Mouse (Mus musculus) liver, embryonic 11.5 days (tissue): Measurements from ENCODE around the gene Cebpe. TPM values are rescaled to one million over a fixed set of nuclear protein-coding genes. Genes with fewer than 3 reads are reported as not detected.
A peak's percentile ranks its signal among the peaks of the same experiment; 100 is the strongest.

Source experiments
- ATAC-seq: fragments of 200-750 bp; cut with Nextera tagmentation; replicated peaks from 2 replicates; pipeline ENCODE4 v1.8.0; 2017; ENCODE audit warnings: moderate number of reproducible peaks, mild to moderate bottlenecking, moderate TSS enrichment, moderate library complexity; ENCODE audit not compliant: low FRiP score
- DNase-seq: peaks from one replicate; pipeline ENCODE4 v3.0.0-alpha.2; 2017; ENCODE audit warnings: low spot score
- H3K27ac ChIP-seq: fragments of 300-500 bp; sonication (generic); 2 replicates; pipeline ENCODE4 v1.5.1; 2014; ENCODE audit warnings: mild to moderate bottlenecking, low read depth, low read length, control low read depth
- H3K27me3 ChIP-seq: fragments of 300-500 bp; sonication (generic); replicated peaks from 2 replicates; pipeline ENCODE4 v1.6.1; 2014; ENCODE audit warnings: low read length, mixed read lengths; ENCODE audit not compliant: control insufficient read depth, insufficient read depth
- H3K36me3 ChIP-seq: fragments of 300-500 bp; sonication (generic); 2 replicates; pipeline ENCODE4 v1.6.1; 2014; ENCODE audit warnings: mild to moderate bottlenecking, low read length, moderate library complexity, mixed read lengths; ENCODE audit not compliant: control insufficient read depth, insufficient read depth
- H3K4me1 ChIP-seq: fragments of 300-500 bp; sonication (generic); replicated peaks from 2 replicates; pipeline ENCODE4 v1.6.1; 2014; ENCODE audit warnings: low read length, mixed read lengths; ENCODE audit not compliant: control insufficient read depth, insufficient read depth
- H3K4me2 ChIP-seq: fragments of 300-500 bp; sonication (generic); 2 replicates; pipeline ENCODE4 v1.6.1; 2014; ENCODE audit warnings: mild to moderate bottlenecking, control low read depth, moderate library complexity
- H3K4me3 ChIP-seq: fragments of 300-500 bp; sonication (generic); 2 replicates; pipeline ENCODE4 v1.5.1; 2014; ENCODE audit warnings: low read depth, low read length, control low read depth
- H3K9ac ChIP-seq: fragments of 300-500 bp; sonication (generic); 2 replicates; pipeline ENCODE4 v1.6.1; 2014; ENCODE audit warnings: low read depth, low read length, control low read depth
- H3K9me3 ChIP-seq: fragments of 300-500 bp; sonication (generic); 2 replicates; pipeline ENCODE4 v1.6.1; 2016; ENCODE audit warnings: low read length, inconsistent platforms, mixed read lengths; ENCODE audit not compliant: control insufficient read depth
- WGBS: fragments of 180-500 bp; shearing (Covaris S2); extraction: QIAGEN DNeasy Blood & Tissue Kit; methylation state at CpG from one replicate; pipeline ENCODE4 v1.1.7; 2014; 5-methylcytosine and 5-hydroxymethylcytosine counted together
- polyA plus RNA-seq: library from polyadenylated mRNA; unstranded; fragments of >200 nt; fragmentation: Nextera tagmentation; extraction: Ambion mirVana; gene quantifications from 2 replicates; pipeline ENCODE4 v1.2.1, GENCODE M21; 2014

Gene Cebpe
- polyA plus RNA-seq, 1 experiment from 2014 or later: 3.1 TPM

GRCm38 (mm10) chr14:54714617-54715081 lies 2.7 kb upstream of the Cebpe start:
- H3K27me3 ChIP-seq: peaks cover 14% of the 10 kb centered on the region
- WGBS: 2% methylated on average over 15 of the region's 15 CpGs
- no peak overlapping the region for H3K9ac ChIP-seq
- H3K4me1 ChIP-seq: no peaks in the 10 kb centered on the region
- DNase-seq: no peak
- ATAC-seq: 0 out of 2 replicates have a peak, but pooled peaks have one; percentile 32
- no peaks in the 10 kb centered on the region for H3K9me3 ChIP-seq
- peak overlapping the region; percentile 74 for H3K4me2 ChIP-seq
- no peaks in the 10 kb centered on the region for H3K36me3 ChIP-seq
- H3K27ac ChIP-seq: no peak overlapping the region
- H3K4me3 ChIP-seq: peak overlapping the region; percentile 27

DNA sequence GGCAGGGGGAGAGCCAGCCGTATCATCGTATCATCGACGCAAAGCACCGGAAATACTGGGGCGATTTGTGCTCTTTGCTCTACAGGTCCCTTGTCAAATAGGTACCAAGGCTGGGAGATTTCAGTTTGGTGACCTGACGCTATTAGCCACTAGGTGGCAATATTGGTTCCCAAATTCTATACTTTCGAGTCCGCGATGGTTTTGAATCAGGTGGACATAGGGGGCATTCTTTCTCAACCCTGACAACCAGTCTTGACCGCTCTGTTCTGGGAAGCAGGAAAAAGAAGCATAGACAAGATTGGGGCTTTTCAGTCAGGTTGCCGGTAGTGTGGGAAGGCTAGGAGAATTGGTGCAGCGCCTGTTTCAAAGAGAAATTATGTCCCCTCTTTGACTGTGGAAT lies 2.1 kb upstream of the Cebpe start:
- Histone ChIP-seq H3K4me2 (peak overlapping the region; percentile 74), H3K27me3 (peaks cover 20% of the 10 kb centered on the region), H3K4me3 (peak overlapping the region; percentile 27), H3K9ac (no peak overlapping the region), H3K27ac (no peak overlapping the region), H3K36me3 (no peaks in the 10 kb centered on the region), H3K4me1 (no peaks in the 10 kb centered on the region), H3K9me3 (no peaks in the 10 kb centered on the region)
- DNase-seq (peak; percentile 69), ATAC-seq (no peak)
- WGBS: 2% methylated on average over 13 of the region's 13 CpGs

- DNase-seq (no peak), ATAC-seq (peak; percentile 37; the same call in 1 of the 2 replicates)
- peaks cover 30% of the 10 kb centered on the region for H3K27me3 ChIP-seq
- no peak overlapping the region for H3K9ac ChIP-seq
- no peaks in the 10 kb centered on the region for H3K9me3 ChIP-seq
- H3K27ac ChIP-seq: peak overlapping the region; percentile 27; the same call in 1 of the 2 replicates
- H3K4me2 ChIP-seq: 0 out of 2 replicates have a peak overlapping the region, but pooled peaks have one; percentile 10
- H3K4me1 ChIP-seq: no peaks in the 10 kb centered on the region
- H3K4me3 ChIP-seq: no peak overlapping the region
- 39% methylated on average over 8 of the region's 8 CpGs for WGBS
- H3K36me3 ChIP-seq: no peaks in the 10 kb centered on the region
Measured at GRCm38 (mm10) chr14:54712861-54713260, 887 bp upstream of the Cebpe start.

DNA sequence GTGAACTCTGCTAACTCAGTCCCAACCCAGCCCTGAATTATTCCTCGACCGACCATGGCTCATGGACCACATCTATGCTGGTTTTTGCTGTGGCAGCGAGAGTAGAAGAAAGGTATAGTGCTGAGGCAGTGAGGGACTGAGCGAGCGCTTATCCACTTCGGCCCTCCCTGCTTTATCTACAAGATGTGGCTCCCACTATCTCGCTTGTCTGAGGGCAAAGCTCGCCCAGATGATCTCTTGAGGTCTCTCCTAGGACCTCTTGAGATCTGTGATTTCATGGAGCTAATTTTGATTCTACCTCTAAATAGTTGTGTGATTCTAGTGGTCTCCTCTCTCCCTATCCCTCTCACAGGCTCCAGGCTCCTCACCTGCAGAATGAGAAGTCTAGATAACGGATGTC lies 2.9 kb downstream of the Cebpe start:
- Histone ChIP-seq H3K4me3 (no peak overlapping the region), H3K27me3 (peaks cover 45% of the 10 kb centered on the region), H3K36me3 (no peaks in the 10 kb centered on the region), H3K4me2 (no peak overlapping the region), H3K4me1 (peaks cover 22% of the 10 kb centered on the region), H3K27ac (no peak overlapping the region), H3K9ac (no peak overlapping the region), H3K9me3 (no peaks in the 10 kb centered on the region)
- 57% methylated on average over 9 of the region's 9 CpGs for WGBS
- ATAC-seq (no peak), DNase-seq (no peak)

DNA sequence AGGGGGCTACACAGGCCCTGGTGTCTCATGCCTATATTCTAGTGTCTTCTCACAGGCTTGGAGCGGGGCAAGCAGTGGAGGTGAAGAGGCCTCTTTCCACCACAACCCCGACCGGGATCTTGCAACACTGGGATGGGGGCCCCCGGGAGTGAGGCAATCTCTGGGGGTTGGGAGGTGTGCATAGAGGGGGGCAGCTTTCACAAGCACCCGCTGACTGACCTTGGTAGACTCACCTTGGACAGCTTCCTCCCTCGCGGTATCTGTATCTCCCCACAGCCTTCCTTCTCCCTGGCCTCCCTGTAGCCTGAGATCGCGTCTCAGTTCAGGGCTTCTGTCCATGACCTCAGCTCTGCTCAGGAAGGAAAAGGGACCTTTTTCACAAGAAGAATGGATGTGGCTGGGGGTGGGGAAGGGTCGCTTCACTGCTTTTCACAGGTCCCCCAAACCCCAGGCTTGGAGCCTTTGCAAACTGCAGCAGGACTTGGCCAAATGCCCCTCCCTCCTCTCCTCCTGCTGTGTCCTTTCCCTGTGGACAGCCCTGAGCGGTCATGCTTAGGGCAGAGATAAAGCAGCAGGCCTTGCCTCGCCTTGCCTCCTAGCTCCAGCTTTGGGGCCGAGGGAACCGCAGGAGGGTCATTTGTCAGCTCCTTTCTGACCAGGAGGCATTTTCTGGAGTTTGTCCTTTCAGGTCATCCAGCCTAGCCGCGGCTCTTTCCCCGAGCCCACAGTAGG lies 5.2 kb downstream of the Cebpe start:
- no peak overlapping the region; the same call in 1 of the 2 replicates for H3K4me2 ChIP-seq
- no peak for DNase-seq
- H3K9ac ChIP-seq: no peak overlapping the region
- 18% methylated on average over 17 of the region's 17 CpGs for WGBS
- H3K4me1 ChIP-seq: peaks cover 22% of the 10 kb centered on the region
- no peak overlapping the region for H3K4me3 ChIP-seq
- no peak for ATAC-seq
- H3K9me3 ChIP-seq: no peaks in the 10 kb centered on the region
- no peaks in the 10 kb centered on the region for H3K36me3 ChIP-seq
- H3K27me3 ChIP-seq: peaks cover 65% of the 10 kb centered on the region
- no peak overlapping the region for H3K27ac ChIP-seq

DNA sequence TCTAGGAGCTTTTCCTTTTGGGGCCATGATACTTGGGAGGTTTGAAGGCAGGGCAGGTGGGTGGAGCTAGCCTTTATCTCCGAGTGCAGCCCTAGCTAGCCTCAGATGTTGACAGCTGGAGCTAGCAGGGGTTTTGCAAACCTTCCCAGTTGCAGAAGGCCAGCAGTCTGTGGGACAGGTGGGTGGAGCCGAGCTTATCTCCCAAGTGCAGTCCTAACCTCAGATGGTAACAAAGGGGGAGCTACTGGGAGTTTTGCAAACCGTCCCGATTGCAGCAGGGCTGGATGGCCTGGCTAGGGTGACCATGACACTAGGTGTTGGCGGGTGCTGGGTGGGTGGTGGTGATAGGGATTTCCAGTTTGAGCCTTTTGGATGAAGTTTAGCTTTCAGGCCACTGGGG lies 6.1 kb downstream of the Cebpe start:
- ATAC-seq: peak; percentile 95
- peak overlapping the region; percentile 40 for H3K4me2 ChIP-seq
- H3K27ac ChIP-seq: no peak overlapping the region
- DNase-seq: peak; percentile 83
- H3K4me3 ChIP-seq: no peak overlapping the region
- no peaks in the 10 kb centered on the region for H3K9me3 ChIP-seq
- H3K27me3 ChIP-seq: peaks cover 67% of the 10 kb centered on the region
- peaks cover 22% of the 10 kb centered on the region for H3K4me1 ChIP-seq
- no peaks in the 10 kb centered on the region for H3K36me3 ChIP-seq
- WGBS: 11% methylated on average over 5 of the region's 5 CpGs
- H3K9ac ChIP-seq: no peak overlapping the region

DNA sequence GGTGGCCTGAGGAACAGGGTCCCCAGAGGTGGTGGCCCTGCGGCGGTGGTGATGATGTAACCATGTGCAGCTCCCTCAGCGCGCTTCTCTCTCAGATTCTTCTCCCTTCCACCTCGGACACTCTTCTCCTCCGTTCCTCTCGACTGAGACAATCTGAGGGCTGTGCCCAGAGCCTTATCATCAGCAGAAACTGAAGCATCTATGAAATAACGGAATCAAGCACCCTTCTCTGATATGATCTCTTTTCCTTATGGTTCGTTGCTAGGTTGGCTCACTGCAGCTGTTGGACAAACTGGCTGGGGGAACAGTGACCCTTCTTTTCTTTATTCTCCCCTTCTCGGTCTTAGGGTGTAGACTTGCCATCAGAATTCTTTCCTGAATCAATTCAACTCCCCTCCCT lies 8.8 kb downstream of the Cebpe start:
- Histone ChIP-seq H3K4me2 (no peak overlapping the region), H3K9ac (no peak overlapping the region), H3K27me3 (peaks cover 42% of the 10 kb centered on the region), H3K27ac (no peak overlapping the region), H3K36me3 (no peaks in the 10 kb centered on the region), H3K4me3 (no peak overlapping the region), H3K9me3 (no peaks in the 10 kb centered on the region), H3K4me1 (peaks cover 22% of the 10 kb centered on the region)
- 49% methylated on average over 10 of the region's 10 CpGs for WGBS
- DNase-seq (no peak), ATAC-seq (no peak)

- peaks cover 27% of the 10 kb centered on the region for H3K27me3 ChIP-seq
- no peaks in the 10 kb centered on the region for H3K36me3 ChIP-seq
- 10% methylated on average over 6 of the region's 6 CpGs for WGBS
- H3K4me1 ChIP-seq: peaks cover 15% of the 10 kb centered on the region
- DNase-seq (peak; percentile 70), ATAC-seq (no peak)
- H3K9ac ChIP-seq: no peak overlapping the region
- no peak overlapping the region for H3K4me2 ChIP-seq
- no peak overlapping the region for H3K4me3 ChIP-seq
- H3K27ac ChIP-seq: no peak overlapping the region
- H3K9me3 ChIP-seq: no peaks in the 10 kb centered on the region
Measured at GRCm38 (mm10) chr14:54701298-54701697, 10.7 kb downstream of the Cebpe start.

DNA sequence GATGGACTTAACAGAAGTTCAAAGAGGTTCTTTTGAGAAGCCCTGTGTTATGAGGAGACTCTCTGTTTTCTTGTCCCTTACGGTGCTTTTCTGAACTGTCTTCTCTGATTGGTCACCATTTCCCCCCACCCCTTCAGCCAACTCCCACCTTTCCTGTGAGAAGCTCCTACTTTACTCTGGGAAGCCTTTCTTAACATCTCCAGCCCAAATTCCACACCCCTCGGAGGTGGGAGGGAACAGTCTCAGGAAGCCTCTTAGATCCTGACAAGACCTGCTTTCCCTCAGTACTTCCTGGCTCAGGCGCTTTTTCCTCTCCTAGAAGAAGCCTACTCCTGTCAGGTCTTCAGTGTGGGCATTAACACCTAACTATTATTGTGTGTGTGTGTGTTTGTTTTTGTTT lies 12.4 kb downstream of the Cebpe start:
- Histone ChIP-seq H3K27me3 (peaks cover 24% of the 10 kb centered on the region), H3K27ac (no peak overlapping the region), H3K36me3 (no peaks in the 10 kb centered on the region), H3K9ac (no peak overlapping the region), H3K4me3 (no peak overlapping the region), H3K4me2 (no peak overlapping the region), H3K4me1 (0 out of 2 replicates have a peak, but pooled peaks cover 2% of the 10 kb centered on the region), H3K9me3 (no peaks in the 10 kb centered on the region)
- no peak for ATAC-seq
- WGBS: 51% methylated on average over 3 of the region's 3 CpGs
- DNase-seq: no peak
